Mouse (Mus musculus): ENCODE results near the gene Prkce. TPM values are rescaled to one million over a fixed set of nuclear protein-coding genes. Genes with fewer than 3 reads are reported as not detected.

Gene Prkce
- polyA plus RNA-seq, 1 experiment from 2014 or later, result 5.0 TPM

DNA sequence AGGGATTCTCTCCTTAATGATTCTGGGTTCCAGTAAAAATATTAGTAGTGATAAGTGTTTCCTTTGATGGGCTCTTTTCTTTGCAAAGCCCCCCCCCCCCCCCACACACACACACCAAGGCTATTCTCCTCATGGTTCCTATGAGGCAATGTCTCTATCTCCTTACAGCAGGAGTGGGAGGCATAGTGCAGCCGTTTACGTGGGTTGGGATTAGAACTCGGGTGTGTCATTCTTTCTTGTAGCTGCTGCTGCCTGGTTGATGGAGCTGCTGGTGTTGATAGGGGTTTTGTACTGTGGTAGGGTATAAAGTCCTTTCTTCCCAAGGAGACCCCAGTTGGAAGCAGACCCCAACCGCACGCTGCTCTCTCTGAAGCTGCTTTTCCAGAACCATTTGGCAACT is 224.9 kb downstream of the Prkce start:
- Histone ChIP-seq H3K4me2 (ENCODE audit: low read depth, low read length) (no peak overlapping the region), H3K9me3 (ENCODE audit: control insufficient read depth, low read length) (no peaks in the 10 kb centered on the region), H3K9ac (ENCODE audit: low read depth, low read length) (no peak overlapping the region), H3K36me3 (ENCODE audit: control insufficient read depth, insufficient read depth, low read length) (no peaks in the 10 kb centered on the region), H3K27me3 (replicated peaks; ENCODE audit: control insufficient read depth, insufficient read depth, low read length) (no peaks in the 10 kb centered on the region), H3K4me1 (ENCODE audit: control insufficient read depth, insufficient read depth, low read length) (no peaks in the 10 kb centered on the region), H3K27ac (ENCODE audit: low read length) (no peak overlapping the region), H3K4me3 (ENCODE audit: low read length) (no peak overlapping the region)
- no peak for ATAC-seq
- WGBS, result 77% methylated on average over 5 of the region's 5 CpGs

DNA sequence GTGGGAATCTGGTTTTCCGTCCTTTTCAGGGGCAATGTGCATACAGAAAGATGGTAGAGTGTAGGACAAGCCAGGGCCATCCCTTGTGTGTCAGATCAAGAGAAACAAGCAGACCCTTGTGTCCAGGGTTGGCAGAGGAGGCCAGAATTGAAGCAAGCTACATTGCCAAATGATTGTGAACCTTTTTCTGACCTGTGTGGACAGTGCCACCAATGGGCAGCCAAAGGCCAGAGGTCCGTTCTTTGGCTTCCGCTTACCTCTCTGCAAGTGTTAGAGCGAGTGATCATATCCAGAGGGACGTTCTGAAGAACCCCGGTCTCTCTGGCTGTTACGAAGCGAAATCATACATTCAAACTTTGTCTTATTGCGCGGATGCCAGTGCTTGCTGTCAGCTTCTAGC is 225.6 kb downstream of the Prkce start:
- 95% methylated on average over 10 of the region's 10 CpGs for WGBS
- no peak overlapping the region for H3K27ac ChIP-seq (ENCODE audit: low read length)
- no peaks in the 10 kb centered on the region for H3K36me3 ChIP-seq (ENCODE audit: control insufficient read depth, insufficient read depth, low read length)
- H3K9ac ChIP-seq (ENCODE audit: low read depth, low read length), result no peak overlapping the region
- no peaks in the 10 kb centered on the region for H3K9me3 ChIP-seq (ENCODE audit: control insufficient read depth, low read length)
- H3K4me3 ChIP-seq (ENCODE audit: low read length), result no peak overlapping the region
- H3K4me1 ChIP-seq (ENCODE audit: control insufficient read depth, insufficient read depth, low read length), result no peaks in the 10 kb centered on the region
- no peak for ATAC-seq
- H3K27me3 ChIP-seq (replicated peaks; ENCODE audit: control insufficient read depth, insufficient read depth, low read length), result no peaks in the 10 kb centered on the region
- H3K4me2 ChIP-seq (ENCODE audit: low read depth, low read length), result no peak overlapping the region

DNA sequence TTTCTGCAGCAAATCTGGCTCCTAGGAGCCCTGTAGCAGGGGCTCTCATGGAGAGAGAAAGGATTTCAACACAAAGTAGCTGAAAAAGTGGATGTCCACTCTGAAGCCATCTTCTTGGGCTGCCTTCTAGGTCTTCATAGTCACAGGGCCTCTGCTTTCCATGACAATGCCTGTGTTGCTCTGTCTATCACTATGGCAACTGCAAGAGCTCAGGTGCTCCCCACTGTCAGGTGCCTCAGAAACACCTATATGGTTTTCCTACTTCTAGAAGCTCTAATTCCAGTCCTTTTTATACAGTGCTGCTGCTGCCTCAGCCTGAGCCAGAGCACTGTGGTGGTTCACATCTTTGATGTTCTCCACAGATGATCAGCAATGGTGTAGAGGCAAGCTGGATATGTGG is 229.5 kb downstream of the Prkce start:
- no peaks in the 10 kb centered on the region for H3K9me3 ChIP-seq (ENCODE audit: control insufficient read depth, low read length)
- H3K36me3 ChIP-seq (ENCODE audit: control insufficient read depth, insufficient read depth, low read length), result no peaks in the 10 kb centered on the region
- no peaks in the 10 kb centered on the region for H3K27me3 ChIP-seq (replicated peaks; ENCODE audit: control insufficient read depth, insufficient read depth, low read length)
- no peaks in the 10 kb centered on the region for H3K4me1 ChIP-seq (ENCODE audit: control insufficient read depth, insufficient read depth, low read length)
- no peak for ATAC-seq
- no peak overlapping the region for H3K4me2 ChIP-seq (ENCODE audit: low read depth, low read length)
- no peak overlapping the region for H3K4me3 ChIP-seq (ENCODE audit: low read length)
- H3K27ac ChIP-seq (ENCODE audit: low read length), result no peak overlapping the region
- no peak overlapping the region for H3K9ac ChIP-seq (ENCODE audit: low read depth, low read length)

DNA sequence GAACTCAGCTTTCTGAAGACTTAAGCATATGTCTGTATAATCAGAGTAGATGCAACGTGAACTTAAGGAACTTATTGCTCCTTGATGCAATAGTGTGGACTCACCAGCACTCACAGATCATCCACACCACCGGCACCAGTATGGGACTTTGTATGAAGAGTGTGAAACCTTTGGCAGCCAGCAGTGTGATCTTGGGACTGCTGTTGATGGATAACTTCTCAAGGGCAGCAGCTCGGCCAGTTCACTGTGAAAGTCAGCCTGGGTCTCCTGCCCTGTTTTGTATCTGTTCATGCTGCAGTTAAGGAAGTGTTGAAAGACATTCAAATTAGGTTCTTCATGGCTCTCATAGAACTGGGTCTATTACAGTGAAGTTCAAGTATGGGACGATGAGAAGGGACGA is 230.1 kb downstream of the Prkce start:
- ATAC-seq, result no peak
- Histone ChIP-seq H3K9me3 (ENCODE audit: control insufficient read depth, low read length) (no peaks in the 10 kb centered on the region), H3K27ac (ENCODE audit: low read length) (no peak overlapping the region), H3K4me1 (ENCODE audit: control insufficient read depth, insufficient read depth, low read length) (no peaks in the 10 kb centered on the region), H3K9ac (ENCODE audit: low read depth, low read length) (no peak overlapping the region), H3K4me2 (ENCODE audit: low read depth, low read length) (no peak overlapping the region), H3K4me3 (ENCODE audit: low read length) (no peak overlapping the region), H3K36me3 (ENCODE audit: control insufficient read depth, insufficient read depth, low read length) (no peaks in the 10 kb centered on the region), H3K27me3 (replicated peaks; ENCODE audit: control insufficient read depth, insufficient read depth, low read length) (no peaks in the 10 kb centered on the region)
- 79% methylated on average over 5 of the region's 5 CpGs for WGBS

DNA sequence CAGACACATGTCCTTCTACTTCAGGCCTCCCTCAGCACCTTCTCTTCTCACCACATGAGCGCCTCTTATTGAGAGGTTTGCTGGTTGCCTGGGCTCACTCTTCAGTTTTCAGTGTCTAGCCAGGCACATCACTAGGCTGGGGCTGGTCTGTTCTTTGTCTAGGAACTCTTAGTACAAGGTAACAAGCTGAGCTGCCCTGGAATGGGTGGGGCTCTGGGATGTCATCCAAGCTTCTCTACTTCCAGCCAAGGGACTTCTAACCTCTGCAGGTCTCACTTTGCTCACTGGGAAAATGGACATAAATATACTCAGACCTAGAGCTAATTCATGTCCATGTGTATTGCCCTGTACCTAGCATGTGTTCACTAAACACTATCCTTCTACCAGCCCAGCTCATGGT is 230.6 kb downstream of the Prkce start:
- Histone ChIP-seq H3K27ac (ENCODE audit: low read length) (no peak overlapping the region), H3K4me1 (ENCODE audit: control insufficient read depth, insufficient read depth, low read length) (no peaks in the 10 kb centered on the region), H3K27me3 (replicated peaks; ENCODE audit: control insufficient read depth, insufficient read depth, low read length) (no peaks in the 10 kb centered on the region), H3K4me3 (ENCODE audit: low read length) (no peak overlapping the region), H3K36me3 (ENCODE audit: control insufficient read depth, insufficient read depth, low read length) (no peaks in the 10 kb centered on the region), H3K9me3 (ENCODE audit: control insufficient read depth, low read length) (no peaks in the 10 kb centered on the region), H3K4me2 (ENCODE audit: low read depth, low read length) (no peak overlapping the region), H3K9ac (ENCODE audit: low read depth, low read length) (no peak overlapping the region)
- 89% methylated on average over 1 of the region's 1 CpGs for WGBS
- no peak for ATAC-seq

DNA sequence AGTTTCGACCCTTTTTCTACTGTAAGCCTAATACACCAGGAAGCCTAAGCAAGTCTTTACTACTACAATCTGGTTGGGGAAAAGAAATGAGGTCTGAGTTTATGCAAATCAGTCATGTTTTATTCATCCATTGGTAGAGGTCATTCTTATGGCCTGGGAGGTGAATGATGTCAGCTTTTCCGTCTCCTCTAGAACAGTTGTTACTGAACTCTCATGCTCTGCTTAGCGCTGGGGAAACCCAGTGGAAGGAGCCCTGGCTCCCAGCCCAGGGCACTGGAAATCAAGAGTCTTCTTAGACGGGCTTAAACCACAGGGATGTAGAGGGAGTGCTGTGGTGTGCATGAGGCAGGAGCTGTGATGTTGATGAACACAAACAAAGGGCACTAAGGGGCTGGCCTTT is 232.4 kb downstream of the Prkce start:
- no peak overlapping the region for H3K27ac ChIP-seq (ENCODE audit: low read length)
- no peaks in the 10 kb centered on the region for H3K9me3 ChIP-seq (ENCODE audit: control insufficient read depth, low read length)
- no peak for ATAC-seq

DNA sequence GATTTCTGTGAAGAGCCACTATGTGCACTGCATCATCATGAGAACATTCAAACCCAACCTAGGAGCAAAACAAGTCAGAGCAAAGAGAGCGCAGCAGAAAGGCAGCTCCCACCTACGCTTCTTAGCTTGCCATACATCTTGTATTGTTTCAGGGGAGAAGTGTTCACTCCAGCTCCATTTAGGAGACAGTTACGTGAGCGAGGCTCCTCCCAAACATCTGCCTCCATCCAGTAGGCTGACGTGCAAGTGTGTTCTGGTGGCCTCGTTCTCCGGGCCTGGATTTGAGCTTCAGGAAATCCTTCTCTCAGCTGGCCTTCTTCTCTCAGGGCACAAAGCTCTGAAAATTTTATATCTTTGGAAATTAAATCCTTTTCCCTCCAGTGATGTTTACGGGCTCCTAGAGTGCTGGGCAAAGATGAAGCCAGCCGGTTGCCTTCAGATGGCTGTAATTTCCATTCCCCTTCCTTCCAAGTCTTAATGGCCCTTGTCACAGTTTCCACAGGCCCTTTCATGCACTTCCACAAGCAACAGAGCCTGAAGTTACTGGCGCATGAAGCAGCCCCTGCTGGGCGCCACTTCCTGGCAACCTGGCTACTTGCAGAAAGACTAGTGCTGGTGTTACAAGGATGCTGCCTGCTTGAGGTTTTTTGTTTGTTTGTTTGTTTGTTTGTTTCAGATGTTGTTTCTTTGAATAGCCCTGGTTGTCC is 237.4 kb downstream of the Prkce start:
- ATAC-seq, result no peak
- WGBS, result 75% methylated on average over 11 of the region's 11 CpGs
- Histone ChIP-seq H3K4me3 (ENCODE audit: low read length) (no peak overlapping the region), H3K27ac (ENCODE audit: low read length) (no peak overlapping the region), H3K36me3 (ENCODE audit: control insufficient read depth, insufficient read depth, low read length) (no peaks in the 10 kb centered on the region), H3K4me2 (ENCODE audit: low read depth, low read length) (no peak overlapping the region), H3K9me3 (ENCODE audit: control insufficient read depth, low read length) (no peaks in the 10 kb centered on the region), H3K9ac (ENCODE audit: low read depth, low read length) (no peak overlapping the region), H3K27me3 (replicated peaks; ENCODE audit: control insufficient read depth, insufficient read depth, low read length) (no peaks in the 10 kb centered on the region), H3K4me1 (ENCODE audit: control insufficient read depth, insufficient read depth, low read length) (peaks cover 6% of the 10 kb centered on the region)

More for the DNA sequence above, 232.4 kb downstream of the Prkce start:
- Histone ChIP-seq H3K27me3 (replicated peaks; ENCODE audit: control insufficient read depth, insufficient read depth, low read length) (no peaks in the 10 kb centered on the region), H3K36me3 (ENCODE audit: control insufficient read depth, insufficient read depth, low read length) (no peaks in the 10 kb centered on the region), H3K4me1 (ENCODE audit: control insufficient read depth, insufficient read depth, low read length) (no peaks in the 10 kb centered on the region; the same call in 1 of the 2 replicates), H3K4me2 (ENCODE audit: low read depth, low read length) (no peak overlapping the region), H3K9ac (ENCODE audit: low read depth, low read length) (no peak overlapping the region), H3K4me3 (ENCODE audit: low read length) (no peak overlapping the region)
- 72% methylated on average over 4 of the region's 4 CpGs for WGBS

DNA sequence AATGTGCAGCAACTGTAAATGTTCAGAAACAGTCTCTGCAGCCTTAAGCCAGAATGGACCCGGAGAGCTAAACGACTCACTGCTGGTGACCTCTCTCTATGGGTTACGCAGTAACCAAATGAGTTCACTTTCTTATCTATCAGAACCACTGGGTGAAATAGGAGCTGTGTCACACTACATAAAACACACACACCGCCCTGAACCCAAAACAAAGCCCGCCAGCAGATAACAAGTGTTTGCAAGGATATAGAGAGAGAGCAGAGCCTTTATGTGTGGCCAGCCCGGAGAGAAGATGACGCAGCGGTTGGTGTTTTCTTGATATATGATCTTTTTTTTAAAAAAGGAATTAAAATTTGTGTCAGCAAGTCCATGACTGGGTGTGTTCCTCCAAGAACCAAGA is 238.1 kb downstream of the Prkce start:
- ATAC-seq, result no peak
- Histone ChIP-seq H3K4me1 (ENCODE audit: control insufficient read depth, insufficient read depth, low read length) (peaks cover 6% of the 10 kb centered on the region), H3K27ac (ENCODE audit: low read length) (no peak overlapping the region), H3K36me3 (ENCODE audit: control insufficient read depth, insufficient read depth, low read length) (no peaks in the 10 kb centered on the region), H3K27me3 (replicated peaks; ENCODE audit: control insufficient read depth, insufficient read depth, low read length) (no peaks in the 10 kb centered on the region), H3K9me3 (ENCODE audit: control insufficient read depth, low read length) (no peaks in the 10 kb centered on the region), H3K9ac (ENCODE audit: low read depth, low read length) (no peak overlapping the region), H3K4me2 (ENCODE audit: low read depth, low read length) (no peak overlapping the region), H3K4me3 (ENCODE audit: low read length) (no peak overlapping the region)
- 63% methylated on average over 8 of the region's 8 CpGs for whole genome bisulfite sequencing

DNA sequence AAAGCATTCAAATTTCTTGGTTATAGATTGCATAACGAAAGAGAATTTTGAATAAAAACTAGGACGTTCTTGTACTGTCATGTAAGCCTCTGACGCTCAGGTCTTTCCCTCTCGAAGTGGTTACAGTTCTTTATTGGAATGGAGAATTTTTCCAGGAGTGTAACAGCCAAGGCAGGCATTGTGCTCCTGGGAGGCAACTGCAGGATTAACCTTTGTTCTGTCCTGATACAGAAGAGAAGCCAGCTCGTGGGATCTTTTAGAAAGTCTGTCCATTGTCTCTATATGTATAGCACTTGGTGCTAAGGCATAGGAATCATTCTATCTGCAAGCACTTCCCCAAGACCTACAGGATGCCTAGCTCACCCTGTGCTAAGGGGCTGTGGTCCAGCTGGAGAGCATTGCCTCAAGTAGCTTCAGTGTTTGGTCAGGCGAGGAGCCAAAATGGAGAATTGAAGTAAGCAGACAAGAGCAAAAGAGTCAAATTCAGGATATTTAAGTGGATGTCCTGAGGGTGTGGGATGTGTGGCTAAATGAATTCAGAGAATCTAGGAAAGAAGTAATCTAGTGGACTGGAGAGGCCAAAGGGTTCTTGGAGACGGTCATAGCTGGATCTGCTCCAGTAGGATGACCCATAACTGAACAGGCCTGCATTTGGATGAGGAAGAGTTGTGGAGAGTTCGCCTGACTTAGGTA is 240.5 kb downstream of the Prkce start:
- Histone ChIP-seq H3K9me3 (ENCODE audit: control insufficient read depth, low read length) (no peaks in the 10 kb centered on the region), H3K36me3 (ENCODE audit: control insufficient read depth, insufficient read depth, low read length) (no peaks in the 10 kb centered on the region), H3K27ac (ENCODE audit: low read length) (no peak overlapping the region), H3K9ac (ENCODE audit: low read depth, low read length) (no peak overlapping the region), H3K4me1 (ENCODE audit: control insufficient read depth, insufficient read depth, low read length) (peaks cover 14% of the 10 kb centered on the region), H3K27me3 (replicated peaks; ENCODE audit: control insufficient read depth, insufficient read depth, low read length) (no peaks in the 10 kb centered on the region), H3K4me3 (ENCODE audit: low read length) (no peak overlapping the region), H3K4me2 (ENCODE audit: low read depth, low read length) (no peak overlapping the region)
- 79% methylated on average over 8 of the region's 8 CpGs for WGBS
- 0 out of 2 replicates have a peak, but pooled peaks have one; percentile 34 for ATAC-seq
